Mouse (Mus musculus): ENCODE data around the gene Pced1a. TPM values are rescaled to one million over a fixed set of nuclear protein-coding genes. Genes with fewer than 3 reads are reported as not detected.
"Not testable (repeated sequence)": the region's sequence is repeated elsewhere in the genome, so short reads cannot be mapped to it uniquely, and the experiment has no call there.

Gene Pced1a
- polyA plus RNA-seq, 1 experiment from 2014 or later = 7.5 TPM

GRCm38 (mm10) chr2:130386212-130386611, 38.3 kb downstream of the Pced1a start:
- Histone ChIP-seq H3K9me3 (ENCODE audit: control insufficient read depth, low read length) (no peaks in the 10 kb centered on the region), H3K4me3 (ENCODE audit: low read depth, low read length) (no peak overlapping the region), H3K36me3 (ENCODE audit: control insufficient read depth, insufficient read depth, low read length) (no peaks in the 10 kb centered on the region), H3K27me3 (ENCODE audit: control insufficient read depth, insufficient read depth, low read length) (no peaks in the 10 kb centered on the region), H3K4me2 (no peak overlapping the region), H3K27ac (ENCODE audit: low read depth, low read length) (no peak overlapping the region), H3K4me1 (ENCODE audit: control insufficient read depth, insufficient read depth, low read length) (no peaks in the 10 kb centered on the region), H3K9ac (ENCODE audit: low read length) (no peak overlapping the region)
- no peak for DNase-seq (ENCODE audit: low spot score, missing footprints)
- WGBS = 78% methylated on average over 1 of the region's 1 CpGs
- ATAC-seq (ENCODE audit: low FRiP score) = no peak

GRCm38 (mm10) chr2:130383895-130384294, 40.6 kb downstream of the Pced1a start:
- no peaks in the 10 kb centered on the region for H3K36me3 ChIP-seq (ENCODE audit: control insufficient read depth, insufficient read depth, low read length)
- no peaks in the 10 kb centered on the region for H3K9me3 ChIP-seq (ENCODE audit: control insufficient read depth, low read length)
- H3K4me1 ChIP-seq (ENCODE audit: control insufficient read depth, insufficient read depth, low read length) = no peaks in the 10 kb centered on the region
- no peak overlapping the region for H3K4me3 ChIP-seq (ENCODE audit: low read depth, low read length)
- no peak overlapping the region for H3K9ac ChIP-seq (ENCODE audit: low read length)
- no peaks in the 10 kb centered on the region for H3K27me3 ChIP-seq (ENCODE audit: control insufficient read depth, insufficient read depth, low read length)
- DNase-seq (ENCODE audit: low spot score, missing footprints) = no peak
- WGBS = 83% methylated on average over 6 of the region's 6 CpGs
- ATAC-seq (ENCODE audit: low FRiP score) = no peak
- H3K27ac ChIP-seq (ENCODE audit: low read depth, low read length) = no peak overlapping the region
- H3K4me2 ChIP-seq = no peak overlapping the region

- Histone ChIP-seq H3K4me3 (ENCODE audit: low read depth, low read length) (no peak overlapping the region), H3K9ac (ENCODE audit: low read length) (no peak overlapping the region), H3K27me3 (ENCODE audit: control insufficient read depth, insufficient read depth, low read length) (no peaks in the 10 kb centered on the region), H3K9me3 (ENCODE audit: control insufficient read depth, low read length) (no peaks in the 10 kb centered on the region), H3K36me3 (ENCODE audit: control insufficient read depth, insufficient read depth, low read length) (no peaks in the 10 kb centered on the region), H3K4me1 (ENCODE audit: control insufficient read depth, insufficient read depth, low read length) (no peaks in the 10 kb centered on the region), H3K27ac (ENCODE audit: low read depth, low read length) (no peak overlapping the region), H3K4me2 (no peak overlapping the region)
- DNase-seq (ENCODE audit: low spot score, missing footprints) (no peak), ATAC-seq (ENCODE audit: low FRiP score) (no peak)
- 55% methylated on average over 3 of the region's 3 CpGs for WGBS
Observed at GRCm38 (mm10) chr2:130383205-130383604, 41.3 kb downstream of the Pced1a start.

- Histone ChIP-seq H3K4me2 (no peak overlapping the region), H3K27me3 (ENCODE audit: control insufficient read depth, insufficient read depth, low read length) (no peaks in the 10 kb centered on the region)
- ATAC-seq (ENCODE audit: low FRiP score) = no peak
Observed at GRCm38 (mm10) chr2:130374951-130375350, 49.5 kb downstream of the Pced1a start.

GRCm38 (mm10) chr2:130373026-130373425, 51.5 kb downstream of the Pced1a start:
- H3K9ac ChIP-seq (ENCODE audit: low read length); H3K4me2 ChIP-seq; H3K9me3 ChIP-seq (ENCODE audit: control insufficient read depth, low read length); H3K27me3 ChIP-seq (ENCODE audit: control insufficient read depth, insufficient read depth, low read length); H3K4me3 ChIP-seq (ENCODE audit: low read depth, low read length); H3K4me1 ChIP-seq (ENCODE audit: control insufficient read depth, insufficient read depth, low read length); H3K27ac ChIP-seq (ENCODE audit: low read depth, low read length); H3K36me3 ChIP-seq (ENCODE audit: control insufficient read depth, insufficient read depth, low read length); DNase-seq (ENCODE audit: low spot score, missing footprints); ATAC-seq (ENCODE audit: low FRiP score): not testable (repeated sequence)
- 50% methylated on average over 1 of the region's 1 CpGs for WGBS

More at GRCm38 (mm10) chr2:130374951-130375350, 49.5 kb downstream of the Pced1a start:
- no peak overlapping the region for H3K27ac ChIP-seq (ENCODE audit: low read depth, low read length)
- no peaks in the 10 kb centered on the region for H3K9me3 ChIP-seq (ENCODE audit: control insufficient read depth, low read length)
- no peak overlapping the region for H3K4me3 ChIP-seq (ENCODE audit: low read depth, low read length)
- no peaks in the 10 kb centered on the region for H3K4me1 ChIP-seq (ENCODE audit: control insufficient read depth, insufficient read depth, low read length)
- no peak overlapping the region for H3K9ac ChIP-seq (ENCODE audit: low read length)
- no peaks in the 10 kb centered on the region for H3K36me3 ChIP-seq (ENCODE audit: control insufficient read depth, insufficient read depth, low read length)
- no peak for DNase-seq (ENCODE audit: low spot score, missing footprints)
- WGBS = 80% methylated on average over 4 of the region's 4 CpGs

GRCm38 (mm10) chr2:130367386-130367785, 57.1 kb downstream of the Pced1a start:
- no peak for DNase-seq (ENCODE audit: low spot score, missing footprints)
- Histone ChIP-seq H3K27me3 (ENCODE audit: control insufficient read depth, insufficient read depth, low read length) (peaks cover 11% of the 10 kb centered on the region), H3K4me1 (ENCODE audit: control insufficient read depth, insufficient read depth, low read length) (peaks cover 4% of the 10 kb centered on the region), H3K4me3 (ENCODE audit: low read depth, low read length) (no peak overlapping the region), H3K9ac (ENCODE audit: low read length) (no peak overlapping the region), H3K36me3 (ENCODE audit: control insufficient read depth, insufficient read depth, low read length) (no peaks in the 10 kb centered on the region), H3K27ac (ENCODE audit: low read depth, low read length) (no peak overlapping the region), H3K9me3 (ENCODE audit: control insufficient read depth, low read length) (no peaks in the 10 kb centered on the region), H3K4me2 (no peak overlapping the region)
- no peak for ATAC-seq (ENCODE audit: low FRiP score)
- 75% methylated on average over 4 of the region's 4 CpGs for WGBS

Other genes starting within 250 kb of the Pced1a start
- 725 and 751 TPM in 2 replicates for gene Snrpb, start 245.3 kb downstream of the Pced1a start, polyA plus RNA-seq (2014; fragmentation: Nextera tagmentation; extraction: Ambion mirVana)
- gene Tmc2, start 229.5 kb downstream of the Pced1a start, polyA plus RNA-seq (2014; fragmentation: Nextera tagmentation; extraction: Ambion mirVana) = not detected in 2 replicates
- gene Nop56, start 150.3 kb downstream of the Pced1a start, polyA plus RNA-seq (2014; fragmentation: Nextera tagmentation; extraction: Ambion mirVana) = 335 and 341 TPM in 2 replicates
- gene Idh3b, start 140.2 kb downstream of the Pced1a start, polyA plus RNA-seq (2014; fragmentation: Nextera tagmentation; extraction: Ambion mirVana) = 145 and 150 TPM in 2 replicates
- gene Ebf4, start 129.5 kb downstream of the Pced1a start, polyA plus RNA-seq (2014; fragmentation: Nextera tagmentation; extraction: Ambion mirVana) = 1.3 and 1.8 TPM in 2 replicates
- gene Cpxm1, start 27.1 kb downstream of the Pced1a start, polyA plus RNA-seq (2014; fragmentation: Nextera tagmentation; extraction: Ambion mirVana) = 26.7 and 27.8 TPM in 2 replicates
- gene Gm28372, start 19.5 kb downstream of the Pced1a start, polyA plus RNA-seq (2014; fragmentation: Nextera tagmentation; extraction: Ambion mirVana) = not detected in 2 replicates
- gene 1700020A23Rik, start 19.4 kb downstream of the Pced1a start, polyA plus RNA-seq (2014; fragmentation: Nextera tagmentation; extraction: Ambion mirVana) = not detected in 2 replicates
- gene Tmem239, start 18.2 kb downstream of the Pced1a start, polyA plus RNA-seq (2014; fragmentation: Nextera tagmentation; extraction: Ambion mirVana) = not detected in 2 replicates
- gene Vps16, start 362 bp downstream of the Pced1a start, polyA plus RNA-seq (2014; fragmentation: Nextera tagmentation; extraction: Ambion mirVana) = 83.7 and 91.7 TPM in 2 replicates
- 109 and 111 TPM in 2 replicates for gene Ptpra, start 25.6 kb upstream of the Pced1a start, polyA plus RNA-seq (2014; fragmentation: Nextera tagmentation; extraction: Ambion mirVana)
- 75.2 and 78.6 TPM in 2 replicates for gene Mrps26, start 139.0 kb upstream of the Pced1a start, polyA plus RNA-seq (2014; fragmentation: Nextera tagmentation; extraction: Ambion mirVana)
- not detected in 2 replicates for gene Oxt, start 151.5 kb upstream of the Pced1a start, polyA plus RNA-seq (2014; fragmentation: Nextera tagmentation; extraction: Ambion mirVana)
- not detected in 2 replicates for gene Avp, start 157.9 kb upstream of the Pced1a start, polyA plus RNA-seq (2014; fragmentation: Nextera tagmentation; extraction: Ambion mirVana)
- 19.7 and 23.3 TPM in 2 replicates for gene Fastkd5, start 205.3 kb upstream of the Pced1a start, polyA plus RNA-seq (2014; fragmentation: Nextera tagmentation; extraction: Ambion mirVana)
- 16.6 and 18.4 TPM in 2 replicates for gene Ubox5, start 205.3 kb upstream of the Pced1a start, polyA plus RNA-seq (2014; fragmentation: Nextera tagmentation; extraction: Ambion mirVana)
- 1.1 and 1.4 TPM in 2 replicates for gene Lzts3, start 218.1 kb upstream of the Pced1a start, polyA plus RNA-seq (2014; fragmentation: Nextera tagmentation; extraction: Ambion mirVana)
- 37.6 and 46.7 TPM in 2 replicates for gene Ddrgk1, start 240.0 kb upstream of the Pced1a start, polyA plus RNA-seq (2014; fragmentation: Nextera tagmentation; extraction: Ambion mirVana)
- 144 and 156 TPM in 2 replicates for gene Itpa, start 242.9 kb upstream of the Pced1a start, polyA plus RNA-seq (2014; fragmentation: Nextera tagmentation; extraction: Ambion mirVana)